Mouse (Mus musculus) brain, embryonic 14.5 days (tissue): ENCODE results near the gene Rbm20. TPM values are rescaled to one million over a fixed set of nuclear protein-coding genes. Genes with fewer than 3 reads are reported as not detected.
"Not testable (repeated sequence)": the region's sequence is repeated elsewhere in the genome, so short reads cannot be mapped to it uniquely, and the experiment has no call there.

Experiments
- DNase-seq: peaks from one replicate; pipeline ENCODE4 v3.0.0-alpha.2; 2011; ENCODE audit warnings: low read depth
- CTCF ChIP-seq: fragments of 200-500 bp; IDR thresholded peaks from 2 replicates; pipeline ENCODE4 v1.5.1; 2012; ENCODE audit warnings: inconsistent platforms, mild to moderate bottlenecking, moderate library complexity, borderline replicate concordance; ENCODE audit not compliant: insufficient read depth, insufficient read length; ENCODE audit errors: extremely low read depth
- POLR2A ChIP-seq: fragments of 200-500 bp; IDR thresholded peaks from 2 replicates; pipeline ENCODE4 v1.6.1; 2012; ENCODE audit warnings: mild to moderate bottlenecking, inconsistent platforms, borderline replicate concordance; ENCODE audit not compliant: poor library complexity, insufficient read depth, insufficient read length, severe bottlenecking; ENCODE audit errors: extremely low read depth
- polyA plus RNA-seq: library from polyadenylated mRNA; depleted of rRNA; stranded (reverse); fragments of >200 nt; gene quantifications from 2 replicates; pipeline ENCODE4 v1.2.3, GENCODE M21; 2012

Rbm20 gene
- polyA plus RNA-seq, 1 experiment, result 1.5 TPM

DNA sequence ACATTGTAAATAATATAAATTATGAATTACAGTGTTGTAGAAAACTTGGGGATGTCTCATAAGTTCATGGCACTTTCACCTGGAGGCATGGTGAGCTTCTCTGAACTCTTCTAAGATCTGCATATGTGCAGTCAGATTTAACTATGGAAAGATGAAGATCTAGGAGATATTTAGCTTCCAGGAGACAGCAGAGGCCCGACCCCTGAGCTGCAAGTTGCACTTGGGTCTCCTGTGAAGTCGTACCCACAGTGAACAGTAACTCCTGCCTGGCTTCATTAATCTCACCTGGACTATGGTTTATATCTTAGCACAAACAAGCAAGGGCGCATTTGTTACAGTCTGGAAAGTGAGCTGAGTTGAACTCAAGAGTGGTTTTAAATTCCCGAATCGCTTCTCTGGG lies 124.3 kb downstream of the Rbm20 start:
- DNase-seq, result no peak

DNA sequence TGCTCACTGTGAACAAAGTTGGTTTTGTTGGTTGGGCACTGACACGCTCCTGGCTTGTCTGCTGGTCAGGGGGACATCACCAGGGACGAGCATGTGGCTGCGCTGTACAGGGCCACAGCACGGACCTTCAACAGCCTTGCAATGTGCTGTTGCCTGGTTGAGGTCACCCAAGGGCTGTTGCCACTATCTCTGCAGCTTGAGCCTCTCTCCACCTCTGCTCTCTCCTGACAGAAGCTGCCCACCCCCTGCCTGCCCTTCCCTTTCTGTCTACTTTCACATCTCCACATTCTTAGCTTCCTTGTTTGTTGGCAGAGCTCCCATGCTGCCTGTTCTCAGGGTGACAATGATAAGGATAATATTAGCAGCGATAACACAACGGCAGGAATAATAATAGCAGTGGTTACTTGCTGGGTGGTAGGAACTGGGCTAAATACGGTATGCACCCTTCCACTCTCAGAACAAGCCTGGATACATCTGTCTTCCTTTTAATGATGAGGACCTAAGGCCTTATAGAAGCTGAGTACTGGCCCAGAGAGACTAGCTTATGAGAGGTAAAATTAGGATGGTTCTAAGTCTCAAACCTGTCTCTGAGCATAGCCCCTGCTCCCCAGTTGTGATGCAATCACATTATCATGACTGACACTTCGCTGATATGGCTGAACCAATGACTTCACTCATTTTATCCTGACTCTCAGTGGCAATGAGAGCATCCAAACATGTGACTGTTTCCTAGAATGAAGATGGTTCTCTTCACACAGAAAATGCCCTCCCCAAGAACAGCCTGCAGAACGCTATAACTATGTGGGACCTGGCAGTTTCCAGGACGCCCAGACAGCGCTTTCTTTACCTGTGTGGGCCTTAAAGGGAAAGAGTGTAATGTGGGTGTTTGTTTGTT lies 124.9 kb downstream of the Rbm20 start:
- TF ChIP-seq CTCF, result no peak
- no peak for TF ChIP-seq POLR2A
- DNase-seq, result no peak

More for the DNA sequence above, 124.3 kb downstream of the Rbm20 start:
- TF ChIP-seq CTCF, result no peak
- TF ChIP-seq POLR2A, result no peak

DNA sequence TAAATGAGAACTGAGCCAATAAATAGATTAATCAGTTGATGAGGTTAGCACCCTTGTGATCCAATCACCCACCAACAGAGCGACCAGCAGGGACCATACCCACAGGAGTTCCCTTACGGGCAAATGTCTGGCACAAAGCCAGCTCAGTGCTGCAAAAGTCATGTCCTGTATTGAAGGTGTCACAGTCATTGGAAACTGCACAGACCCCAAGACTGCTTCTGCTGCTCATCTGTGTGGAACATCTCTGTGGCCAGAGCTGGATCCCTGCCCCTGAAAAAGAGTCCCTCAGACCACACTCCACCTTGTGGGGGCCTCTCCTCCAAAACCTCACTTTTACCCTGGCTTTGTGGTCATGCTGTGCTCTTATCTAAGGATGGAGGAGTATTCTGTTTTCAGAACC lies 126.8 kb downstream of the Rbm20 start:
- no peak for DNase-seq
- TF ChIP-seq POLR2A (no peak), CTCF (no peak)

DNA sequence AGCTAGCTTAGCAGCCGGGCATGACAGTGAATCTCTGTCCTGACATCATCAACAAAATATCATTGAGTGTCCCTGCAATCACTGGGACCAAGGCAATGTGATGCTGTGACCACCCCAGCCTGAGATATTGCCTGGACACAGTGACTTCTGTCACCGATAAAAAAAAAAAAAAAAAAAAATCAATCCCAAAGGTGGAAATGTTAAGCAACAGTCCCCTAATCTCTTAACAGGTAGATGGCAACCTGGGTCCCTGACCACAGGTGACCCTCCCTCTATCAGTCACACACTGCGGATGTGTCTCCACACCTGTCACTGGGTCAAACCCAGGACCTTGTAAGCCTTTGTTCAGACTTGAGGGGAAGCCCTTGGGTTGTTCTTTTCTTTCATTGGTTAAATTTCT lies 128.0 kb downstream of the Rbm20 start:
- TF ChIP-seq CTCF (no peak), POLR2A (no peak)
- DNase-seq, result no peak

DNA sequence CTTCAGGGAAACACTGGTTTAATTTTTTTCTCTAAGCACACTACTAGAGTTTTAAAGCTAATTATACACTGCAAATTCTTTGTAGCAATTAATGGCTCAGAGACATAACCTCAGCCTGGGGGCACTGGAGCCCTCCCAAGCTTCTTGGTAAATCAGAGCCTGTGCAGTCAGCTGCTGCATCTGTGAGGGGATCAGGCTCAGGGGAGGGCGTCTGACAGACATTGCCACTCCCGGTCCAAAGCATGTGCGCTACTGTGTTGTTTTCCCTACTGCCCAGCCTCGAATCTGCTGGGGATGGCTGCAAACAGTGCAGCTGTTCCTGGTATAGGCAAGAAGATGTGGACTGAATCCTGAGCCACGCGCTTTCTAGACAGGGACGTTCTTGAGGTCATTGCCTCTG lies 129.0 kb downstream of the Rbm20 start:
- peak; percentile 83 for DNase-seq
- TF ChIP-seq POLR2A (no peak), CTCF (no peak)

DNA sequence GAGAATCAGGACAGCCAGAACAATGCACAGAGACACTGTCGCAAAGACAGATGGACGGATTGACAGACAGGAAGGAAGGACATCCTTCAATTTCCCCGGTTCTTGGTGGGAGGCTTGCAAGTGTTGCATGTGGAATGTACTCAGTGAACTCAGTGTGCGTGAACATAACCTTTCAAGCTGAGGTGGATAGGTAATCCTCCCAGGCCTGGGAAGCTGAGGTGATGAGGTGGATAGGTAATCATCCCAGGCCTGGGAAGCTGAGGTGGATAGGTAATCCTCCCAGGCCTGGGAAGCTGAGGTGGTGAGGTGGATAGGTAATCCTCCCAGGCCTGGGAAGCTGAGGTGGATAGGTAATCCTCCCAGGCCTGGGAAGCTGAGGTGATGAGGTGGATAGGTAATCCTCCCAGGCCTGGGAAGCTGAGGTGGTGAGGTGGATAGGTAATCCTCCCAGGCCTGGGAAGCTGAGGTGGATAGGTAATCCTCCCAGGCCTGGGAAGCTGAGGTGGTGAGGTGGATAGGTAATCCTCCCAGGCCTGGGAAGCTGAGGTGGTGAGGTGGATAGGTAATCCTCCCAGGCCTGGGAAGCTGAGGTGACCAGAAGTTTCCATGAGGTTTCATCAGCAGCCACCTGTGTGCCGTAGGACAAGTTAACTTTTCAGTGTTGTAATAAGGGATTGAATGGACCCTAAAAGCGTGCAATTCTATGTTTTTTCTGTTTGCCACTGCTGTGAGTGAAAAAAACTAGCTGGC lies 129.6 kb downstream of the Rbm20 start:
- DNase-seq, result not testable (repeated sequence)

DNA sequence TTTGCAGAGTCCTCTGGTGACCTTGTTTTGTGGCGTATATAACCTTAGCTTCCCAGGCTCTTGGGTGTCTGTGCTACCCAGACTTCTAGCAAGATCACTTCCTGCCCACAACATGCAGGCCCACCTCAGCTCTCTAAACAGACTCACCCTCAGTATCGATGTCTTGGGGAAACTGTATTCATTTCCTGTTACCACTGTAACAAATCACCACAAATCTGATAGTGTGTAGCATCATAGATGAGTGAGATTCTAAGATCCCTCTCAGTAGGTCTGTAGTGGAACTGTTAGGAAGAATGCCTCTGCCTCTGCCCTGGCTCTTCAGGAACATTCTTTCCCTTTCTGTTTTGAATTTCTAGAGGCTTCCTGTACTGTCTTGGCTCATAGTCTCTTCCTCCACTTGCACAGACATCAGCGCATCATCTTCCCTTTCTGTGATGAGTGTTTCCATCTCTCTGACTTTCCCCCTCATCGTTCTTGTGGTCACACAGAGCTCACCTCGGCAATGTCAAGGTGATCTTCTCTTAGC lies 130.2 kb downstream of the Rbm20 start:
- DNase-seq, result no peak
- TF ChIP-seq POLR2A (no peak), CTCF (no peak)

DNA sequence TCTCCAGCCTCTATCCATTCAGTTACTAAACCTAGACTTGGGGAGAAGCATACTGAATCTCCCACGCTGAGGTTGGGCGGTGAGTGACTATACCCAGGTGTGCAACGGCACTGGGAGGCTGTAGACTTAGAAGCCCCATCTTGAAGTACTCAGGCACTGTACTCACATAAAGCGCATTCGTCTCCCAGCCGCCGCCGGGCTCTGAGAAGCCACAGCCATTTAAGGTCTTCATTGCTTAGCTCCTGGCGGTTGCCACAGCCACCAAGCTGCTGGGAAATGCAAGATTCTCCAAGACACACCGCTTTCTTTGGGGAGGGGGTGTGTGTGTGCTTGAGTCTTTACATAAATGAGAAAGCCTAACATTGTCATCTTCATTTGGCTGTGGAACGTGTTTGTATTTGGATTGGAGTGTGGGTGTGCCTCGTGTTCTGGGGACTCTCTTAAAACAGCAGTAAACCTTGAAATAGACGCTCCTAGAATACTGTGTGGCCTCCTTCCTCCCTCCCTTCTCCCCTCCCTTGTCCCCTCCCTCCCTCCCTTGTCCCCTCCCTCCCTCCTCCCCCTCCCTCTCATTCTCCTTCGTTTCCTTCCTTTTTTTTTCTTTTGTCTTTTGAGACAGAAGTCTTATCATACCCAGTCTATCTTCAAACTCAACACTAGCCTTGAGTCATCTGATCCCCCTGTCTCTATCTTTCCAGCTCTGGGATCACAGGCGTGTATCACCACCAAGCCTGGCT lies 131.1 kb downstream of the Rbm20 start:
- no peak for TF ChIP-seq POLR2A
- TF ChIP-seq CTCF, result no peak
- no peak for DNase-seq

DNA sequence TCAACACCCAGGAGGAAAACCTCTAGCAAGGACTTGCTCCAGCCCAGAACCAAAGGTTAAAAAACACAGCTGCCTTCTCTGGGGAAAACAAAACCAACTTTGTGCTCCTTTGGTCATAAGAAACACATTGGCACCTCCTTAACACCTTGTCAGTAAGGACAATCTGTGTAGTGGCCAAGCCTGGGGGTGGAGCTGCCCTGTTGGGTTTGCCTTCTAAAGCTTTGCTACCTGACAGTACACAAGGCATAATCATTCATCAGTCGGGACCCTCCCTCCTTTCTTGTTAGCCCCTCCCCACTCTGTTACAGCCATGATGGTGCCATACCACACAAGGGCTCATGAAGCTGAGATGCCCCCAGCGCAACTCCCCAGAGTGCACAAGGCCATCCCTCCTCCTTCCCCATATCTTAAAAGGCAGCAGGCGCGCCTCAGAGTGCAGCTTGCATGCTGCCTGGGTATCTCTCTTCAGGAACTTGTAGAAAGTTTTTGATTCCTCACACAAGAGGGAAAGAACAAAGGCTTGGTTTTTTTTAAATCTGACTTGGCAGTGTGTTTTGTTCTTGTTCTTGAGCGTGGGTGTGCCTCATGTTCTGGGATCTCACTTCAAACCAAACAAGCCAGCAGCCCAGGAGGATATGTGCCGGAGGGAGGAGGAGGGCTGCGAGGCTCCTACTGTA lies 132.2 kb downstream of the Rbm20 start:
- DNase-seq, result no peak
- no peak for TF ChIP-seq POLR2A
- no peak for TF ChIP-seq CTCF

DNA sequence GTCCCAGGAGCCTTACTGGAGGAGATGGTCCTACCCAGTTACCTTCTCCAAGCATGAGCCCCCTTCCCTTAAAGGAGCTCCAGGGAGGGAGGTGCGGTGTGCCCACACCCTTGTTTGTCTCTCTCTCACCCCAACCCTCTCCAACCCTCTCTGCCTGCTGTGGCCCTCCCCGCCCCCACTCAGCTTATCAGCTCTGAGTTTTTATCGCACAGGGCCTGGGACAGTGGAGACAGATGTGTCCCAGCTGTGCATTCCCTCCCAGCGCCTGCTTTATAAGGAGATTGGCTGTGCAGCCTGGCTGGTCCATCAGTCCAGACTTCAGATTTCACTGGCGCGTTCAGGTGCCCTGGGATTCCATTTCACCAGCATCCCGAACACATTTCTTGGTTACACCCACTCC lies 132.9 kb downstream of the Rbm20 start:
- no peak for DNase-seq
- TF ChIP-seq POLR2A (no peak), CTCF (no peak)

DNA sequence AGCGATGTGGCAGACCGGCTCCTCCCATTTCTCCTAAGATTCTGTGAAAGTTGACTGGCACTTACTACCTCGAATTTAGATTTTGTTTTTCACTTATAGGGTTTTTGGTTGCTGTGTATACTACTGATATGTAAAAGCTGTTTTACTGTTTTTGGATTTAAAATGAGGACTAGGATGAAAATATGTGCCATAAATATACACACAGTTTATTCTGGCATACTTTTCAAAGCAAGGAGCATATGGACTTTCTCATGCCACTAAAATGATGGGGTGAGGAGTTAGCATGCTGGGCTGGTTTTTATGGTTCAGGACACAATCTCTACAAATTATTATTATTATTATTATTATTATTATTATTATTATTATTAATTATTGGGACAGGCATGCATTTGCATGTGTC lies 133.5 kb downstream of the Rbm20 start:
- TF ChIP-seq CTCF (no peak), POLR2A (no peak)

DNA sequence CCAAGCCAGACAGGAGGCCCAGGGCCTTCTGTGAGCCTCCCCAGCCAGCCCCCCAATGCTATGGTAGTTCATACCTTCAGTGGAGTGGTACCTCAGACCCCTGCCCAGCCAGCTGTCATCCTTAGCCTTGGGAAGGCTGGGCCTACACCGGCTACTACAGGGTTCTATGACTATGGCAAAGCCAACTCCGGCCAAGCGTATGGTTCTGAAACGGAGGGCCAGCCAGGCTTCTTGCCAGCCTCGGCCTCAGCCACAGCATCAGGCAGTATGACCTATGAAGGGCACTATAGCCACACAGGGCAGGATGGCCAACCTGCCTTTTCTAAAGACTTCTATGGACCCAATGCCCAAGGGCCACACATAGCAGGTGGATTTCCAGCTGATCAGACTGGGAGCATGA lies 136.5 kb downstream of the Rbm20 start:
- TF ChIP-seq CTCF, result no peak
- TF ChIP-seq POLR2A, result no peak
- DNase-seq, result no peak

More for the DNA sequence above, 133.5 kb downstream of the Rbm20 start:
- DNase-seq, result no peak
